Mouse (Mus musculus) ES-CJ7 (cell line): ENCODE data around the gene Kpnb1.

Experiments used
- DNase-seq: peaks from one replicate; pipeline ENCODE4 v3.0.0; 2011; ENCODE audit warnings: low read depth, low spot score

The Kpnb1 gene

DNA sequence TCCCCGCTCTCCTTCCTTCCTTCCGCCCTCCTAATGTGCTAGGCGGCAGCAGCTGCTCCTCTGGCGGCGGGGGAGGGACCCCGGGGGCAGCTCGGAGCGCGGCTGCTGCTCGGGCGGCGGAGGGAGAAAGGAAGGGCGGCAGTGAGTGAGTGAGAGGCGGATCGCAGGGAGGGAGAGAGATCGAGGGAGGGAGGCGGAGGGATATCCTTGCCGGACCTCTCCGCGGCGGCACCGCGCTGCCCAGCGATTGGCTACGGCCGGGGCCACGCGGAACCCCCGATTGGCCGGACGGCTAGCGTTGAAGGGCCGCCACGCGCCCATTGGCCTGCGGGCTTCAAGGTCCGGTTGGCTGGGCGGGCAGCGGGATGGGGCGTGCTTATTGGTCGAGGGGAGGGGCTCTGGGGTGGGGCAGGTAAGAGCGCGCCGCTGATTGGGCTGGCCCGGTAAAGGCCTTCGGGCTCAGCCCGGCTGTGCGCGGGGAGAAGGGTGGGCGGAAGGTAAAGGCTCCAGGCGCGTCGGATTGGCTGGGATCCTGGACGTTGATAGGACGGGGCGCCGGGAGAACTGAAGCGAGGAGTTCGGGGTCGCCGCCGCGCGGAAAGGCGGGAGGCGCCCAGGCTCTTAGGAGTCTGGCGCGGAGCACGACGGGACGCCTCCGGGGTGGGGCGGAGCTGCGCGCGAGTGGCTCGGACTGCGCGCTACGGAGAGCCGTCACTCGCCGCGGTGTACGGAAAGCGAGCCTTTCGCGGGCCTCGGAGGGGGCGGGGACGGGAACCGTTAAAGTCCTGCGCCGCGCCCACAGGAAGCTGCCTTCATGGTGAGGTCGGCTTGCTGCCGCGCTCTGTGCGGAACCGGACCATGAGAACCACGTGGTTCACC is at the start of gene Kpnb1:
TSS of gene Kpnb1 (minus strand) at position 118 of the 879 bp plus-strand sequence.
- peak; percentile 99 for DNase-seq

DNA sequence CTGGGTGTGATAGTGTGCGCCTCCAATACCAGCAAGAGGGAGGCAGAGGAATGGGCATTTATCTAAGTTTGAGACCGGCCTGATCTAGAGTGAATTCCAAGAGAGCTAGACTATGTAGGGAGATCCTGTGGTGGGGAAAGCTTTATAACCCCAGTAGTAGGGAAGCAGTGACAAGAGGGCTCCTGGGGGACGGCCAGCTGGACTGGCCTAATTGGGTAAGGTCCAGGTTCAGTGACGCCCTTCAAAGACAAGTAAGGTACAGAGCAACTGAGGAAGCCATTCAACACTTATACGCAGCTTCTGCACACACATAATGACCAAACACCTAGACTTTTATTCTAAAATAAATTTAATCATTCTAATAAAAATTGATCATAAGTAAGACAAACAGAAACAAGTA is 44.8 kb upstream of the Kpnb1 start:
- DNase-seq: no peak

GRCm38 (mm10) chr11:97229396-97229795 is 41.7 kb upstream of the Kpnb1 start:
- DNase-seq: no peak

- no peak for DNase-seq
These were observed 41.3 kb upstream of the Kpnb1 start for GRCm38 (mm10) chr11:97228985-97229384.

DNA sequence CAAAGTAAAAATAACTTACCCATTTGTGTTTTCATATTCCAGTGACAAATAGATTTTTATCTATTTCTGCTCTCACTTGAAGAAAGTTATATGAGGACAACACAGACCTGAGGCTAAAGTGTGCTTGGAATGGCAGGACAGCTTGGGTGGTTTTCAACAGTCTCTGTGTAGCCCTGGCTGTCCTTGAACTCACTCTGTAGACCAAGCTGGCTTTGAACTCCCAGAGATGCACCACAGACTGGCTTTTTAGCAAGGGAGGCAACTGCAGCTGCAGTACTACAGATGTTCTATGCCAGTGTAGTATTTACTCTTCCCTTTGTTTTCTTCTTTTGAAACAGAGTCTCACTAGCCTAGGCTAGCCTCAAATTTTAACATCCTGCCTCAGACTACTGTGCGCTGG is 38.5 kb upstream of the Kpnb1 start:
- DNase-seq: no peak

DNA sequence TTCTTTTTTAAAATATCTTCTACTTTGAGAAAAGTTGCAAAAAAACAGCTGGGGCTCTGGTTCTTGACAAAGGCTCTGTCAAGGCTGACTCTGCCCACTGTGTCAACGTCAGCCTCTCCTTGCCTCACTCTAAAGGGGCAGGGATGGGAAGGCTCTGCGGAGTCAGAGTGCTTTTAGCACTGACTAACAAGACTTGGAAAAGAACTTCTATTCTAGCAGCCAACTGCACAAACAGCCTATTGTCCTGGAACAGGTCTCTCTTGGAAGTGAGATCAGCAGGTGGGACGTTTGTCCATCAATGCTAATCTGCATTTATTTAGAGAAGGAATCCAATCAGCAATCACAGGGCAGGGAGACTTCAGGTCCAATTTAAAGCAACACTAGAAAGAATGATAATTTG is 35.8 kb upstream of the Kpnb1 start:
- DNase-seq: peak; percentile 86

DNA sequence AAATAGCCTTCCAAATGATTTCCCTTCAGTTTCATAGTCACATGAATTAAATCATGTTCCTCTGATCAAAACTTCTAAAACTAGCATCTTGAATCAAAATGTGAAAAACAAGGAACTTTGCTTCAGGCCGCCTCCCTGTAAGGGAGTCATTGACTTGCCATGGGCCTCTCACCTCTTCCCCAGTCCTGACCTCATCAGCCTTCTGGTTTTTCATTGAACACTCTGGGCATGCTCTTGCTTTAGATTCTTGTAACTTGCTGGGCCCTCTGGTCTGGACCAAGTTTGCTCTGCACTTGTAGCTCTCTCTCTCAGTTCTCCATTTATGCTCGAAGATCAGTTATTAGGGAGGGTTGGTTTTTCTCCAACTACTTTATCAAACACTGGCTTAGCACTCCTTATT is 33.9 kb upstream of the Kpnb1 start:
- no peak for DNase-seq

DNA sequence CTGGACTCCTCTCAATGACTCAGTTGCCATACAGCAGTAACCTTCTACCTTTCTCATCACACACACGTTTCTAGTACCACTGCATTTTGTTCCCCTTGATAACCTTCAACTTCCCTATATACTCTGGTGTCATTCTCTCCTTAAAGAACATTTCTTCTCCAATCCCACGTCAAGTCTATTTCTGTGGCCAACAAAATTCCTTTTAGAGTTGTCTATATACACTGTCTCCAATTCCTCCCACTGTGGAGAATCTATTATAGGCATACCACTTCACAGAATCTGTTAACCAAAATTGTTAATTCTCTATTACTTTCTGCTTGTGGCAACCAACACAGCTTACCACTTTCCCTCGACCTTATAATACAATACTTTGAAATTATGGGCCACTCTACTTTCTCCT is 32.5 kb upstream of the Kpnb1 start:
- DNase-seq: no peak

GRCm38 (mm10) chr11:97214411-97214810 is 26.7 kb upstream of the Kpnb1 start:
- no peak for DNase-seq

DNA sequence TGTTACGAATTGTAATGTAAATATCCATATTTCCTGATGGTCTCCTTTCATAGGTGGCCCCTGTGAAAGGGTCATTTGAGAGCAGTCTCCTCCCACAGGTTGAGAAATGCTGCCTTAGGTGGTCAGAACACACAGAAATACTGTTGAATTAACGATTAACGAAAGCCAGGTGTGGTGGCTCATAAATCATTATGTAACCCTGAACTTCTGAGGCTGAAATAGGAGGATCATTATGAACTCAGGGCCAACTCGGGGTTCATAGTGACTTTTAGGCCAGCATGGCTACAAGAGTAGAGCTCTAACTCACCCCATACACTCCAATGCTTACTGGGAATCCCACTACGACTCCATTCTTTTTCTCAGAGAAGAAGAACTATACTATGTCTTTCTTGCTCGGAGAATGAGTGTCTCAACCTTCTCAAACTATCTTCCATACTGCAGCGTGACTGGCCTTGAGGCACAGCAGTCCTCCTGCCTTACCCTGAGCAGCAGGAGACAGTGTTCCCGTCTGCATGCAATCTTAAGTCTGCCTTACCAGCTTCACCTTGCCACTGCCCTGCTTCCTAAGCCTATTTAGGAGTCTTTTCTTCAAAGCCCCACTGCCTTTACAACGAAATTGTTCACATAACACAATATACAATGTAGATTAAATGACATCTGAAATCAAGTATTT is 23.2 kb upstream of the Kpnb1 start:
- DNase-seq: no peak

- no peak for DNase-seq
These were observed 19.3 kb upstream of the Kpnb1 start for GRCm38 (mm10) chr11:97207011-97207422.

- DNase-seq: no peak
These were observed 11.8 kb upstream of the Kpnb1 start for GRCm38 (mm10) chr11:97199519-97199918.

DNA sequence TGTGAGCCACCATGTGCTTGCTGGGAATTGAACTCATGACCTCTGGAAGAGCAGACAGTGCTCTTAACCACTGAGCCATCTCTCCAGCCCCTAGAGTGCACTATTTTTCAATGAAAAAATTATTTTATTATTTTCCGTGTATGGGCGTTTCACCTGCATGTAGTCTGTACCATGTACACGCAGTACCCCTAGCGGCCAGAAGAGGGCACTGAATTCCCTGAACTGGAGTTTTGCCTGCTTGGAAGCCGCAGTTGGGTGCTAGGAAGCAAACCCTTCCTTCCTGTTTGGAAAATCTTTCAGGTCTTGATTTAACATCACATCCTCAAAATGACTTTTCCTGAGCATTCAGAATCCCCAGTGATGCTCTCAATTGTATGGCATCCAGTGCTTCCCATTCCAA is 10.9 kb upstream of the Kpnb1 start:
- DNase-seq: peak; percentile 81

DNA sequence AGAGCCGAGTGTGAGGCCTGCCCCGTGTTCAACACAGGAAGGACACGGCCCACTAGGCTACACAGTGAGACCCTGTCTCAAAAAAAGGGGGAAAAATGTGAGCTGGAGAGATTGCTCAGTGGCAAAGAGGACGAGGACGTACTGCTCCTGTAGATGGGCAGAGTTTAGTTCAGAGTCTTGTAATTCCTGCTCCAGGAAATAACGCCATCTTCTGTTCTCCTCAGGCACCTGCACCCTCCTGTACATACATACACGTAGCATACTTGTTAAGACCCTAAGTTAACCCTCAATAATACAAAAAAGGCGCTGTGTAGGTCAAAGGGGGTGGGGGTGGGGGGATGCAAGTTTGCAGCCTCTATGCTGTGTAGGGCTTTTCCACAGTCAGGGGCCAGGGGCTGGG is 9.3 kb upstream of the Kpnb1 start:
- DNase-seq: peak; percentile 73

DNA sequence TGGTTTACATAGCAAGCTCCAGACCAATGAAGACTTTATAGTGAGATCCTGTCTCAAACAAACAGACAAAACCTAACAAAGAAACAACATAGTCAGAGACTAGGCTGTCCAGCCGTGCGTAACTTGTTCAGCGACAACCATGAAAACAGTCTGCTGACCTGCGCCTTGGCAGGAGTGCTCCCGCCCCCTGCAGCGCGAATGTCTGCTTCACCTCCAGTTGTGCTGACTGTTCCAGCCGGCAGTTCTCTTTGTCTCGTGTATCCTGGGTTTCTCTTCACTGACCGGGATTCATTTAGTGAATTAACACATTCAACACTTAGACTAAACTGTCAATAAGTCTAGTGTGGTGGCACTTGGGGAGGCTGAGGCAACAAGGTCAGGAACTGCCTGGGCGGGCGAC is 8.9 kb upstream of the Kpnb1 start:
- DNase-seq: peak; percentile 63

DNA sequence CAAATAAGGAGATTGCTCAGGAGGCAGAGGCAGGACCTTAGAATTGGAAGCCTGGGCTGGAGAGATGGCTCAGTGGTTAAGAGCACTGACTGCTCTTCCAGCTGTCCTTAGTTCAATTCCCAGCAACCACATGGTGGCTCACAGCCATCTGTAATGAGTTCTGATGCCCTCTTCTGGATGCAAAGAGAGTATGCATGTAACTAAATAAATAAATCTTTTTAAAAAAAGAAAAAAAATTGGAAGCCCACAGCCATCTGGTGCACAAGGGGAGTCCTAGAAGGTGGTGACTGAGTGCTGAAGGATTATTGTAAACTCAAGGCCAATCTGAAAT is 4.9 kb upstream of the Kpnb1 start:
- peak; percentile 73 for DNase-seq

- DNase-seq: peak; percentile 75
These were observed 4.4 kb upstream of the Kpnb1 start for GRCm38 (mm10) chr11:97191915-97192620.

GRCm38 (mm10) chr11:97190992-97191391 is 3.3 kb upstream of the Kpnb1 start:
- DNase-seq: no peak

DNA sequence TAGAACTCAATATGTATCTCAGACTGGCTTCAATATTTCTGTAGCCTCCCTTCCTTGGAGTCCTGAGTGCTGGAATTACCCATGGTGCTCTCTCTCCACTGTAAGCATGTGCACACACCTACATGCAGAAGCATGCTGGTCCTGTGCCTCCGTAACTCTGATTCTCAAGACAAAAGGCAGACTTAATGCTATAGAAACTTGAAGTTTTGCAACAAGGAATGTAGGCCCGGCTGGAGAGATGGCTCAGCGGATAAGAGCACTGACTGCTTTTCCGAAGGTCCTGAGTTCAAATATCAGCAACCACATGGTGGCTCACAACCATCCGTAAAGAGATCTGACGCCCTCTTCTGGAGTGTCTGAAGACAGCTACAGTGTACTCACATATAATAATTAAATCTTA is 2.0 kb upstream of the Kpnb1 start:
- DNase-seq: peak; percentile 51

DNA sequence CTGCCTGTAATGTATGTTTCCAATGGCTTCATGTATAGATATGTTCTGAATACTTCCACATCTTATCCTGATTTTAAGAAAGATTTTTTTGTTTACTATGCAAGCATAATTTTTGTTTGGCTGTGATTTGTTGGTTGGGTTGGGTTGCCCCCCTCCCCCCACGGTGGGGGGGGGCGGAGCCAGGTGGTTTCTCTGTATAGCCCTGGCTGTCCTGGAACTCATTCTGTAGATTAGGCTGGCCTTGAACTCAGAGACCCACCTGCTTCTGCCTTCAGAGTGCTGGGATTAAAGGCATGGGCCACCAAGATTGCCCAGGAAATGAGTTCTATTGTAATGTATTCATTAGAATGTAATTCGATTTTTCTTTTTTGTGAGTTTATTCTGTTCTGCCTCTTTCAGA is 1.6 kb upstream of the Kpnb1 start:
- peak; percentile 69 for DNase-seq

- no peak for DNase-seq
These were observed 918 bp upstream of the Kpnb1 start for GRCm38 (mm10) chr11:97188643-97188955.

DNA sequence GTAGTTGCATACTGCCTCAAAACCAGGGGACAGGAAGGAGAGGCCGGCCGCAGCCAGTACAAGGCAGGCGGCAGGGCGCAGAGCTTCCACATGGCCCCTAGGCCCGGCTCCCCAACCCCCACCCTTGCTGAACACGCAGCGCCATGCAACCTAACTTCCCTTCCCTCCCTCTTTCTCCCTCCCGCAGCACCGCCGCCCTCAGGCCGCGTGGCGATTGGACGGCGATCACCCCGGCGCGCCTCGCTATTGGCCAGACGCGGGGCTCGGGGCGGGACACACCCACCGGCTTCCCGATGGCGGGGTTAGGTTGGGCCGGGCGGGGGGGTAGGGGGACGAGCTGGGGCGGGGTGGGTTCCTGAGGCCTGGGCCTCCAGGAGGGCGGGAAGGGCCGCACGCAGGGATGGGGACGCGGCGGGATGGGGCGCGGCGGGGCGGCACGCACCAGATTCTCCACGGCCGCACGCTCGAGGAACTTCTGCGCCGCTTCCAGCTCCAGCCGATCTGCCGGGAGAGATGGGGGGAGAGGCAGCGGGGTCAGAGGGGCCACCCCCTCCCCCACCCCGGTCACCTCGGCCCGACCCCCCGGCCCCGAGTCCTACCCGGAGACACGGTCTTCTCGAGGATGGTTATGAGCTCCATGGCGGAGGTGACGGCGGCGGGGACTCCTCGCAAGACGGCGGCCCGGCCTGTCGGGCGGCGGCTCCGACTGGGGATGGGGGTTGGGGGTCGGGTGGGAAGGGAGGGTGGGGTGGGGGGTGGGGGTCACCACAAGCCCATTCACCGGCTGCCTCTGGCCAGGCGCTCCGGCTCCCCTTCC is 526 bp downstream of the Kpnb1 start:
- peak; percentile 97 for DNase-seq
